Comparison of ENCODE assay signal across 17 mouse cellular contexts in genomic region chr1:164061925-164062324, GRCm38 (mm10). TPM values are rescaled to one million over a fixed set of nuclear protein-coding genes. Genes with fewer than 3 reads are reported as not detected.
DNase-seq lines count a peak whose midpoint lies in the region; ATAC-seq lines count a peak whose summit lies in the region.
"Had no signal": no experiment of that assay in that cellular context is flagged by ENCODE, and none has a peak within 500 bp of the region (broad histone marks: within the 10 kb centered on the region; RNA-seq: fewer than 3 reads in every experiment).

TSS of gene Sell (plus strand) at chr1:164061982.

- H3K36me3 ChIP-seq in heart, embryonic 10.5 days: no peaks in the 10 kb centered on the region
- H3K36me3 ChIP-seq: embryonic facial prominence, embryonic 10.5 days; forebrain, embryonic 15.5 days; limb, embryonic 13.5 days; neural tube, embryonic 13.5 days had no signal

- H3K27ac ChIP-seq in heart, embryonic 10.5 days: no peak within 1 kb of the TSS
- H3K27ac ChIP-seq: embryonic facial prominence, embryonic 10.5 days; forebrain, embryonic 15.5 days; limb, embryonic 13.5 days; neural tube, embryonic 13.5 days had no signal

- H3K4me1 ChIP-seq in heart, embryonic 10.5 days: no peaks in the 10 kb centered on the region
- H3K4me1 ChIP-seq: embryonic facial prominence, embryonic 10.5 days; forebrain, embryonic 15.5 days; limb, embryonic 13.5 days; neural tube, embryonic 13.5 days had no signal

- DNase-seq in heart, adult 11 months: peak; percentile 74
- no peak for DNase-seq in heart, embryonic 10.5 days (ENCODE audit: low spot score)
- peak; percentile 80 for DNase-seq in thymus, postnatal 0 days (ENCODE audit: low spot score)
- DNase-seq in kidney, postnatal 4 days: no peak
- no peak for DNase-seq in kidney, postnatal 14 days
- no peak for DNase-seq in right cerebral cortex, adult 18-20 months
- DNase-seq: adrenal gland, adult 8-10 months; cerebellum, adult 11-12 months; layer of hippocampus, postnatal 36 days; right cerebral cortex, postnatal 25 days had no signal

- H3K4me3 ChIP-seq in heart, embryonic 10.5 days: no peak within 1 kb of the TSS
- H3K4me3 ChIP-seq: embryonic facial prominence, embryonic 10.5 days; forebrain, embryonic 15.5 days; limb, embryonic 13.5 days; neural tube, embryonic 13.5 days had no signal

- WGBS in heart, embryonic 10.5 days: 69% methylated on average over 4 of the region's 4 CpGs

- peak; percentile 76 for ATAC-seq in common myeloid progenitor, adult 5-6 weeks (replicated peaks; ENCODE audit: low read depth, poor library complexity, severe bottlenecking)
- peak; percentile 86 for ATAC-seq in megakaryocyte progenitor cell, adult 5-6 weeks (replicated peaks; ENCODE audit: poor library complexity)
- ATAC-seq: forebrain, embryonic 15.5 days had no signal

- no peaks in the 10 kb centered on the region for H3K27me3 ChIP-seq in heart, embryonic 10.5 days (ENCODE audit: insufficient read depth, poor library complexity, severe bottlenecking)
- H3K27me3 ChIP-seq: forebrain, embryonic 15.5 days; limb, embryonic 13.5 days; neural tube, embryonic 13.5 days had no signal

- no peaks in the 10 kb centered on the region for H3K9me3 ChIP-seq in heart, embryonic 10.5 days
- H3K9me3 ChIP-seq: embryonic facial prominence, embryonic 10.5 days; forebrain, embryonic 15.5 days; limb, embryonic 13.5 days; neural tube, embryonic 13.5 days had no signal

RNA-seq across cellular contexts. Expression of gene Sell, which starts in this region (rescaled TPM):
- polyA plus RNA-seq in heart, embryonic 10.5 days (2016; fragmentation: Nextera tagmentation; extraction: Ambion mirVana): not detected in 2 replicates
- 275 and 283 TPM in 2 replicates for total RNA-seq in common myeloid progenitor, adult 5-6 weeks (2017)
- total RNA-seq in megakaryocyte progenitor cell, adult 5-6 weeks (2015): 371 and 392 TPM in 2 replicates
- 234 and 258 TPM in 2 replicates for total RNA-seq in megakaryocyte progenitor cell, adult 5-6 weeks (2017)
- 103 and 124 TPM in 2 replicates for polyA plus RNA-seq in thymus, postnatal 0 days (2015; fragmentation: Nextera tagmentation; extraction: Ambion mirVana)
- total RNA-seq: layer of hippocampus, postnatal 36 days had no signal
- polyA plus RNA-seq: embryonic facial prominence, embryonic 10.5 days; limb, embryonic 13.5 days; midbrain, embryonic 11.5 days had no signal

Comparison
In these comparisons a context has a peak if more than half of its experiments do, and no peak if none do; other contexts are left out.
1. RNA of gene Sell (polyA plus RNA-seq): 103 to 124 TPM in thymus, postnatal 0 days; not detected in heart, embryonic 10.5 days; every median in the first group is over 10 times any median in the second.
2. DNase-seq: peak in heart, adult 11 months (single experiment) and thymus, postnatal 0 days (single experiment); none in heart, embryonic 10.5 days (single experiment), kidney, postnatal 4 days (0 of 2), kidney, postnatal 14 days (single experiment) and right cerebral cortex, adult 18-20 months (single experiment).